Mouse (Mus musculus) liver, embryonic 14.5 days (tissue): Measurements from ENCODE around the gene Arl6ip1.
"Not testable (repeated sequence)": the region's sequence is repeated elsewhere in the genome, so short reads cannot be mapped to it uniquely, and the experiment has no call there.

Source experiments
- CTCF ChIP-seq: IDR thresholded peaks from 2 replicates; pipeline ENCODE4 v1.5.1; 2016; ENCODE audit warnings: antibody characterized with exemption, low read depth, control low read depth
- EP300 ChIP-seq: IDR thresholded peaks from 2 replicates; pipeline ENCODE4 v1.6.1; 2016; ENCODE audit warnings: antibody characterized with exemption, low read depth

GRCm38 (mm10) chr7:118170125-118170524, 40.7 kb upstream of the Arl6ip1 start:
- not testable (repeated sequence) for TF ChIP-seq CTCF, EP300
